Mouse (Mus musculus): Measurements from ENCODE around the gene Atp4a. TPM values are rescaled to one million over a fixed set of nuclear protein-coding genes. Genes with fewer than 3 reads are reported as not detected.

Gene Atp4a
- polyA plus RNA-seq, 1 experiment from 2014 or later = 0.96 TPM

- no peak overlapping the region for H3K4me2 ChIP-seq (replicated peaks)
- no peaks in the 10 kb centered on the region for H3K4me1 ChIP-seq
- no peak for ATAC-seq (ENCODE audit: insufficient number of reproducible peaks, insufficient read depth, low FRiP score, low TSS enrichment)
- H3K27me3 ChIP-seq = peaks cover 5% of the 10 kb centered on the region; the same call in 1 of the 2 replicates
- H3K9me3 ChIP-seq = no peaks in the 10 kb centered on the region
- H3K9ac ChIP-seq = no peak overlapping the region
- H3K27ac ChIP-seq = no peak overlapping the region
- no peaks in the 10 kb centered on the region for H3K36me3 ChIP-seq
- H3K4me3 ChIP-seq = no peak overlapping the region
- 77% methylated on average over 8 of the region's 8 CpGs for WGBS
Observed at GRCm38 (mm10) chr7:30706214-30706882, 5.7 kb upstream of the Atp4a start.

GRCm38 (mm10) chr7:30707441-30707840 is 4.6 kb upstream of the Atp4a start:
- 88% methylated on average over 1 of the region's 1 CpGs for WGBS
- no peak overlapping the region for H3K4me2 ChIP-seq (replicated peaks)
- ATAC-seq (ENCODE audit: insufficient number of reproducible peaks, insufficient read depth, low FRiP score, low TSS enrichment) = no peak

GRCm38 (mm10) chr7:30717006-30717715 is 5.2 kb downstream of the Atp4a start:
- H3K4me1 ChIP-seq = peaks cover 3% of the 10 kb centered on the region
- H3K4me2 ChIP-seq (replicated peaks) = peak overlapping the region; percentile 54
- peak overlapping the region; percentile 26 for H3K4me3 ChIP-seq
- no peak overlapping the region for H3K27ac ChIP-seq
- no peaks in the 10 kb centered on the region for H3K36me3 ChIP-seq
- no peak overlapping the region for H3K9ac ChIP-seq
- peak; percentile 88 for ATAC-seq (ENCODE audit: insufficient number of reproducible peaks, insufficient read depth, low FRiP score, low TSS enrichment)
- peaks cover 39% of the 10 kb centered on the region for H3K27me3 ChIP-seq
- WGBS = 3% methylated on average over 43 of the region's 43 CpGs
- H3K9me3 ChIP-seq = no peaks in the 10 kb centered on the region

More at GRCm38 (mm10) chr7:30707441-30707840, 4.6 kb upstream of the Atp4a start:
- H3K4me3 ChIP-seq = no peak overlapping the region
- H3K27ac ChIP-seq = no peak overlapping the region
- no peaks in the 10 kb centered on the region for H3K9me3 ChIP-seq
- no peaks in the 10 kb centered on the region for H3K4me1 ChIP-seq
- H3K9ac ChIP-seq = no peak overlapping the region
- H3K36me3 ChIP-seq = no peaks in the 10 kb centered on the region
- peaks cover 5% of the 10 kb centered on the region; the same call in 1 of the 2 replicates for H3K27me3 ChIP-seq

GRCm38 (mm10) chr7:30717716-30718046 is 5.7 kb downstream of the Atp4a start:
- peaks cover 3% of the 10 kb centered on the region for H3K4me1 ChIP-seq
- peaks cover 39% of the 10 kb centered on the region for H3K27me3 ChIP-seq
- H3K4me2 ChIP-seq (replicated peaks) = peak overlapping the region; percentile 54
- peak; percentile 53 for ATAC-seq (ENCODE audit: insufficient number of reproducible peaks, insufficient read depth, low FRiP score, low TSS enrichment)
- peak overlapping the region; percentile 26 for H3K4me3 ChIP-seq
- 7% methylated on average over 14 of the region's 14 CpGs for WGBS
- H3K27ac ChIP-seq = no peak overlapping the region
- no peak overlapping the region for H3K9ac ChIP-seq
- H3K9me3 ChIP-seq = no peaks in the 10 kb centered on the region
- no peaks in the 10 kb centered on the region for H3K36me3 ChIP-seq

- Histone ChIP-seq H3K4me2 (replicated peaks) (no peak overlapping the region), H3K9me3 (no peaks in the 10 kb centered on the region), H3K36me3 (no peaks in the 10 kb centered on the region), H3K27me3 (peaks cover 39% of the 10 kb centered on the region), H3K27ac (no peak overlapping the region), H3K4me3 (no peak overlapping the region), H3K9ac (no peak overlapping the region), H3K4me1 (peaks cover 3% of the 10 kb centered on the region)
- no peak for ATAC-seq (ENCODE audit: insufficient number of reproducible peaks, insufficient read depth, low FRiP score, low TSS enrichment)
- 86% methylated on average over 5 of the region's 5 CpGs for WGBS
Observed at GRCm38 (mm10) chr7:30719669-30720068, 7.7 kb downstream of the Atp4a start.

GRCm38 (mm10) chr7:30721286-30721685 is 9.3 kb downstream of the Atp4a start:
- WGBS = 74% methylated on average over 7 of the region's 7 CpGs
- ATAC-seq (ENCODE audit: insufficient number of reproducible peaks, insufficient read depth, low FRiP score, low TSS enrichment) = no peak

GRCm38 (mm10) chr7:30723274-30723953 is 11.4 kb downstream of the Atp4a start:
- H3K4me1 ChIP-seq = peaks cover 4% of the 10 kb centered on the region
- no peak overlapping the region for H3K4me2 ChIP-seq (replicated peaks)
- no peak overlapping the region for H3K4me3 ChIP-seq
- H3K27me3 ChIP-seq = 0 out of 2 replicates have a peak, but pooled peaks cover 5% of the 10 kb centered on the region
- 62% methylated on average over 6 of the region's 6 CpGs for WGBS
- no peak overlapping the region for H3K9ac ChIP-seq
- H3K36me3 ChIP-seq = 0 out of 2 replicates have a peak, but pooled peaks cover 12% of the 10 kb centered on the region
- no peak overlapping the region for H3K27ac ChIP-seq
- H3K9me3 ChIP-seq = no peaks in the 10 kb centered on the region
- ATAC-seq (ENCODE audit: insufficient number of reproducible peaks, insufficient read depth, low FRiP score, low TSS enrichment) = no peak

More at GRCm38 (mm10) chr7:30721286-30721685, 9.3 kb downstream of the Atp4a start:
- H3K27me3 ChIP-seq = peaks cover 26% of the 10 kb centered on the region
- H3K36me3 ChIP-seq = 0 out of 2 replicates have a peak, but pooled peaks cover 4% of the 10 kb centered on the region
- H3K9ac ChIP-seq = no peak overlapping the region
- H3K9me3 ChIP-seq = no peaks in the 10 kb centered on the region
- H3K4me2 ChIP-seq (replicated peaks) = no peak overlapping the region
- no peak overlapping the region for H3K4me3 ChIP-seq
- H3K4me1 ChIP-seq = peaks cover 3% of the 10 kb centered on the region
- H3K27ac ChIP-seq = no peak overlapping the region

- ATAC-seq (ENCODE audit: insufficient number of reproducible peaks, insufficient read depth, low FRiP score, low TSS enrichment) = no peak
- no peaks in the 10 kb centered on the region for H3K9me3 ChIP-seq
Observed at GRCm38 (mm10) chr7:30728214-30728613, 16.2 kb downstream of the Atp4a start.

GRCm38 (mm10) chr7:30728739-30729395 is 16.9 kb downstream of the Atp4a start:
- Histone ChIP-seq H3K4me3 (peak overlapping the region; percentile 72), H3K27me3 (no peaks in the 10 kb centered on the region), H3K27ac (0 out of 2 replicates have a peak overlapping the region, but pooled peaks have one; percentile 79), H3K9ac (peak overlapping the region; percentile 73), H3K4me1 (peaks cover 14% of the 10 kb centered on the region), H3K4me2 (replicated peaks) (peak overlapping the region; percentile 76), H3K36me3 (peaks cover 28% of the 10 kb centered on the region), H3K9me3 (no peaks in the 10 kb centered on the region)
- ATAC-seq (ENCODE audit: insufficient number of reproducible peaks, insufficient read depth, low FRiP score, low TSS enrichment) = peak; percentile 30
- WGBS = 7% methylated on average over 26 of the region's 26 CpGs

More at GRCm38 (mm10) chr7:30728214-30728613, 16.2 kb downstream of the Atp4a start:
- no peaks in the 10 kb centered on the region for H3K27me3 ChIP-seq
- 86% methylated on average over 6 of the region's 6 CpGs for WGBS
- peaks cover 14% of the 10 kb centered on the region for H3K4me1 ChIP-seq
- peak overlapping the region; percentile 72 for H3K4me3 ChIP-seq
- peak overlapping the region; percentile 76 for H3K4me2 ChIP-seq (replicated peaks)
- H3K36me3 ChIP-seq = peaks cover 23% of the 10 kb centered on the region
- peak overlapping the region; percentile 73 for H3K9ac ChIP-seq
- H3K27ac ChIP-seq = no peak overlapping the region

- under 1% methylated on average over 60 of the region's 60 CpGs for WGBS
- Histone ChIP-seq H3K4me2 (replicated peaks) (peak within 1 kb of the TSS; percentile 76), H3K9ac (peak within 1 kb of the TSS; percentile 73), H3K9me3 (no peaks in the 10 kb centered on the region), H3K27me3 (no peaks in the 10 kb centered on the region), H3K4me3 (peak within 1 kb of the TSS; percentile 72), H3K27ac (peak within 1 kb of the TSS; percentile 79), H3K36me3 (peaks cover 34% of the 10 kb centered on the region), H3K4me1 (peaks cover 14% of the 10 kb centered on the region)
- peak; percentile 96 for ATAC-seq (ENCODE audit: insufficient number of reproducible peaks, insufficient read depth, low FRiP score, low TSS enrichment)
Observed at GRCm38 (mm10) chr7:30729396-30730063, 17.5 kb downstream of the Atp4a start, which contains the start of gene Tmem147. Gene Tmem147, minus strand, starts transcription at chr7:30729540.
